Mouse (Mus musculus): ENCODE results near the gene Ffar2.
A peak's percentile ranks its signal among the peaks of the same experiment; 100 is the strongest.
"Not testable (repeated sequence)": the region's sequence is repeated elsewhere in the genome, so short reads cannot be mapped to it uniquely, and the experiment has no call there.

The Ffar2 gene

GRCm38 (mm10) chr7:30823675-30824074 is at the start of gene Ffar2:
Gene Ffar2 (minus strand): TSS chr7:30823775.
- DNase-seq (ENCODE audit: low spot score in 2 of 2): no peak

GRCm38 (mm10) chr7:30873083-30873482 is 49.5 kb upstream of the Ffar2 start:
- peak; percentile 9 to 66 for DNase-seq (ENCODE audit: low spot score in 2 of 2)

GRCm38 (mm10) chr7:30863386-30863785 is 39.8 kb upstream of the Ffar2 start:
- no peak for DNase-seq (ENCODE audit: low spot score in 2 of 2)

GRCm38 (mm10) chr7:30861464-30861863 is 37.9 kb upstream of the Ffar2 start, which contains the start of gene Ffar1:
Gene Ffar1 (minus strand): TSS chr7:30861564.
- DNase-seq (ENCODE audit: low spot score in 2 of 2): no peak

GRCm38 (mm10) chr7:30859635-30860402 is 36.2 kb upstream of the Ffar2 start:
- peak; percentile 35 to 47 for DNase-seq (ENCODE audit: low spot score in 2 of 2)

GRCm38 (mm10) chr7:30859290-30859634 is 35.7 kb upstream of the Ffar2 start:
- DNase-seq (ENCODE audit: low spot score in 2 of 2): peak; percentile 57 to 74

- no peak for DNase-seq (ENCODE audit: low spot score in 2 of 2)
These were observed 34.2 kb upstream of the Ffar2 start for GRCm38 (mm10) chr7:30857746-30858145.

- no peak for DNase-seq (ENCODE audit: low spot score in 2 of 2)
These were observed 32.5 kb upstream of the Ffar2 start, which contains the start of gene Ffar3 for GRCm38 (mm10) chr7:30856078-30856477. Gene Ffar3 (minus strand): TSS chr7:30856178.

GRCm38 (mm10) chr7:30851421-30851820 is 27.8 kb upstream of the Ffar2 start:
- DNase-seq (ENCODE audit: low spot score in 2 of 2): no peak

- DNase-seq (ENCODE audit: low spot score in 2 of 2): no peak
These were observed 24.4 kb upstream of the Ffar2 start for GRCm38 (mm10) chr7:30847934-30848333.

- DNase-seq (ENCODE audit: low spot score in 2 of 2): no peak
These were observed 23.8 kb upstream of the Ffar2 start for GRCm38 (mm10) chr7:30847386-30847785.

- no peak for DNase-seq (ENCODE audit: low spot score in 2 of 2)
These were observed 23.0 kb upstream of the Ffar2 start for GRCm38 (mm10) chr7:30846505-30847053.

GRCm38 (mm10) chr7:30844676-30845297 is 21.2 kb upstream of the Ffar2 start:
- no peak for DNase-seq (ENCODE audit: low spot score in 2 of 2)

- DNase-seq (ENCODE audit: low spot score in 2 of 2): no peak
These were observed 18.5 kb upstream of the Ffar2 start for GRCm38 (mm10) chr7:30842092-30842491.

GRCm38 (mm10) chr7:30841379-30841778 is 17.8 kb upstream of the Ffar2 start:
- DNase-seq (ENCODE audit: low spot score in 2 of 2): no peak

- DNase-seq (ENCODE audit: low spot score in 2 of 2): no peak
These were observed 16.7 kb upstream of the Ffar2 start for GRCm38 (mm10) chr7:30840306-30840705.

GRCm38 (mm10) chr7:30837277-30837676 is 13.7 kb upstream of the Ffar2 start:
- no peak for DNase-seq (ENCODE audit: low spot score in 2 of 2)

GRCm38 (mm10) chr7:30832684-30833083 is 9.1 kb upstream of the Ffar2 start:
- not testable (repeated sequence) for DNase-seq (ENCODE audit: low spot score in 2 of 2)

- no peak for DNase-seq (ENCODE audit: low spot score in 2 of 2)
These were observed 8.7 kb upstream of the Ffar2 start for GRCm38 (mm10) chr7:30832261-30832660.

- DNase-seq (ENCODE audit: low spot score in 2 of 2): no peak
These were observed 5.9 kb upstream of the Ffar2 start for GRCm38 (mm10) chr7:30829428-30829827.

- not testable (repeated sequence) for DNase-seq (ENCODE audit: low spot score in 2 of 2)
These were observed 5.3 kb upstream of the Ffar2 start for GRCm38 (mm10) chr7:30828871-30829270.

GRCm38 (mm10) chr7:30826660-30827059 is 3.1 kb upstream of the Ffar2 start:
- no peak for DNase-seq (ENCODE audit: low spot score in 2 of 2)

GRCm38 (mm10) chr7:30824306-30824705 is 731 bp upstream of the Ffar2 start:
- DNase-seq (ENCODE audit: low spot score in 2 of 2): no peak

Data from thymus, postnatal 10 days (tissue).